Mouse (Mus musculus) heart, embryonic 14.5 days (tissue): ENCODE measurements around the gene Gm5617. TPM values are rescaled to one million over a fixed set of nuclear protein-coding genes. Genes with fewer than 3 reads are reported as not detected.
A peak's percentile ranks its signal among the peaks of the same experiment; 100 is the strongest.
"Not testable (repeated sequence)": the region's sequence is repeated elsewhere in the genome, so short reads cannot be mapped to it uniquely, and the experiment has no call there.

Source experiments
- ATAC-seq: fragments of 200-750 bp; cut with Nextera tagmentation; 2 replicates; pipeline ENCODE4 v1.8.0; 2017; ENCODE audit warnings: low read depth, moderate TSS enrichment; ENCODE audit not compliant: insufficient number of reproducible peaks, insufficient read depth, low FRiP score
- H3K27ac ChIP-seq, 2 experiments: fragments of 200-500 bp in 1 of 2; fragments of 300-500 bp in 1 of 2; sonication (generic) in 1 of 2; replicated peaks in 1 of 2; 2 replicates each; pipeline ENCODE4 v1.5.1; 2012 to 2014; ENCODE audit warnings: low read depth in 2 of 2, low read length in 2 of 2, control low read depth in 1 of 2, mild to moderate bottlenecking in 1 of 2, mixed read lengths in 1 of 2; ENCODE audit not compliant: control insufficient read depth in 1 of 2, insufficient read depth in 1 of 2
- H3K27me3 ChIP-seq: fragments of 300-500 bp; sonication (generic); 2 replicates; pipeline ENCODE4 v1.6.1; 2014; ENCODE audit warnings: mild to moderate bottlenecking, low read length, control low read depth; ENCODE audit not compliant: control insufficient read depth, insufficient read depth
- H3K36me3 ChIP-seq: fragments of 300-500 bp; sonication (generic); 2 replicates; pipeline ENCODE4 v1.6.1; 2014; ENCODE audit warnings: mild to moderate bottlenecking, control low read depth, low read length, mixed read lengths; ENCODE audit not compliant: control insufficient read depth, insufficient read depth
- H3K4me1 ChIP-seq, 2 experiments: fragments of 200-500 bp in 1 of 2; fragments of 300-500 bp in 1 of 2; sonication (generic) in 1 of 2; 2 replicates each; pipeline ENCODE4 v1.6.1; 2012 to 2014; ENCODE audit warnings: low read length in 2 of 2, control low read depth in 1 of 2, mixed read lengths in 1 of 2; ENCODE audit not compliant: control insufficient read depth in 2 of 2, insufficient read depth in 2 of 2
- H3K4me2 ChIP-seq: fragments of 300-500 bp; sonication (generic); 2 replicates; pipeline ENCODE4 v1.6.1; 2014; ENCODE audit warnings: mild to moderate bottlenecking, low read length
- H3K4me3 ChIP-seq, 2 experiments: fragments of 200-500 bp in 1 of 2; fragments of 300-500 bp in 1 of 2; sonication (generic) in 1 of 2; 2 replicates each; pipeline ENCODE4 v1.5.1; 2012 to 2014; ENCODE audit warnings: low read length in 2 of 2, mild to moderate bottlenecking in 2 of 2, control low read depth in 1 of 2, low read depth in 1 of 2, moderate library complexity in 1 of 2; ENCODE audit not compliant: control insufficient read depth in 1 of 2, insufficient read depth in 1 of 2
- H3K9ac ChIP-seq: fragments of 300-500 bp; sonication (generic); 2 replicates; pipeline ENCODE4 v1.6.1; 2014; ENCODE audit warnings: mild to moderate bottlenecking, low read length
- H3K9me3 ChIP-seq: fragments of 300-500 bp; sonication (generic); 2 replicates; pipeline ENCODE4 v1.6.1; 2016; ENCODE audit warnings: low read length, control low read depth; ENCODE audit not compliant: control insufficient read depth
- whole genome bisulfite sequencing: fragments of 180-500 bp; shearing (Covaris S2); extraction: QIAGEN DNeasy Blood & Tissue Kit; methylation state at CpG from one replicate; pipeline ENCODE4 v1.1.7; 2014; 5-methylcytosine and 5-hydroxymethylcytosine counted together
- polyA plus RNA-seq: library from polyadenylated mRNA; unstranded; fragments of >200 nt; fragmentation: Nextera tagmentation; extraction: Ambion mirVana; gene quantifications from 2 replicates; pipeline ENCODE4 v1.2.1, GENCODE M21; 2014

The Gm5617 gene
- polyA plus RNA-seq, 1 experiment from 2014 or later: 40.7 TPM

DNA sequence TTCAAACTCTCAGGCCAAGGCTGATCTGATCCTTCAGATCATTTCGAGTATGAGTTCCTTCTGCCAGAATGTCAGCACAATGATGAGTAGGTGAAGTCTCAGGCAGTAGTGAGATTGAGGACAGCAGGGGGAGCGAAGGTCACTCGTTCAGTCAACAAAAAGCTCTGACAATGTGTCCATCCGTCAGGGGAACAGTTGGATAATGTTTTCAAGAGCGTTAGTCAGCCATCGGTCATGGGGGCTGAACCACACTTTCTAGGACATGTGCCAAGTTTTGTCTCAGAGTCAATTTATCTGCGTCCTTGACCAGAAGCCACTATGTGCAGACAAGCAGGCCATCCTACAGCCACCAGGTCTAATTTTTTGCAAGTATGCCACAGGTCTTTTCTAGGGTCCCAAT lies 25.2 kb downstream of the Gm5617 start:
- not testable (repeated sequence) for H3K36me3 ChIP-seq, ATAC-seq, H3K4me3 ChIP-seq, H3K4me2 ChIP-seq, H3K9ac ChIP-seq, H3K9me3 ChIP-seq, H3K27ac ChIP-seq, H3K27me3 ChIP-seq
- no CpG with 5 or more reads among the region's 7 CpGs for WGBS
- H3K4me1 ChIP-seq: peaks cover 2 to 14% of the 10 kb centered on the region in 2 experiments; a peak in 3 of 4 replicates

DNA sequence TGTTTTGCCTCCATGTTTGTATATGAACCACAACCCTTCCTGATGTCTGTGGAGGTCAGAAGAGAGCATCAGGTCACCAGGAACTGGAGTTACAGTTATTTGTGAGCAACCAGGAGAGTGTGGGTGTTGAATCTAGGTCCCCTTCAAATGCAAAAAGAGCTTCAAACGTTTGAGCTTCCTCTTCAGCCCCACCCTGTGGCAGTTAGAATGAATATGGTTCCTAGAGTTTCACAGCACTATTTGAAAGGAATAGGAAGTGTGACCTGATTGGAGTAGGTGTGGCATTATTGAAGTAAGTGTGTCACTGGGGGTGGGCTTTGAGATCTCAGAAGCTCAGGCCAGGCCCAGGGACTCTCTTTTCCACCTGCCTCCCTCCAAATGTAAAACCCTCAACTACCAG lies 30.3 kb downstream of the Gm5617 start:
- no peaks in the 10 kb centered on the region for H3K36me3 ChIP-seq
- no peaks in the 10 kb centered on the region for H3K9me3 ChIP-seq
- no peaks in the 10 kb centered on the region for H3K4me1 ChIP-seq
- no peak overlapping the region for H3K9ac ChIP-seq
- no peak for ATAC-seq
- H3K27me3 ChIP-seq: no peaks in the 10 kb centered on the region
- H3K27ac ChIP-seq: no peak overlapping the region
- no peak overlapping the region for H3K4me3 ChIP-seq
- H3K4me2 ChIP-seq: no peak overlapping the region
- WGBS: 11% methylated on average over 1 of the region's 1 CpGs

DNA sequence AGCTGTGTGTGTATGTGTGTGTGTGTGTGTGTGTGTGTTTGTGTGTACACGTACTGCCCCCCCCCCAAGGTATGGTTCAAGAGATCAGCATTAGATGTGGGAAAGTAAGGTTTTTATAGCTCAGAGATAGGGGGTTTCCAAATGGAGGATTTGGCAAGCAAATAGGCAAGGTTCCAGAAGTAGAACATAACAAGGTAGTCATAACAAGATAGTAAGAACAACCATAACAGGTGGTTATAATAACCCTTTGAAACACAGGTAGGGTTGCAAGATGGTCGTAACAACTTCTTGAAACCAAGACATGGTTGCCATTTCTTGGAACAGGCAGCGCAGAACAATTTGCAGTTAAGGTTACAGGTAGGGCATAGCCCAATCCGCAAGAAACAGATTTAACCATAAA lies 31.3 kb downstream of the Gm5617 start:
- Histone ChIP-seq H3K36me3 (no peaks in the 10 kb centered on the region), H3K9ac (no peak overlapping the region), H3K27me3 (no peaks in the 10 kb centered on the region), H3K4me3 (no peak overlapping the region), H3K4me2 (no peak overlapping the region), H3K9me3 (no peaks in the 10 kb centered on the region), H3K4me1 (no peaks in the 10 kb centered on the region), H3K27ac (no peak overlapping the region)
- 83% methylated on average over 4 of the region's 4 CpGs for WGBS
- no peak for ATAC-seq

DNA sequence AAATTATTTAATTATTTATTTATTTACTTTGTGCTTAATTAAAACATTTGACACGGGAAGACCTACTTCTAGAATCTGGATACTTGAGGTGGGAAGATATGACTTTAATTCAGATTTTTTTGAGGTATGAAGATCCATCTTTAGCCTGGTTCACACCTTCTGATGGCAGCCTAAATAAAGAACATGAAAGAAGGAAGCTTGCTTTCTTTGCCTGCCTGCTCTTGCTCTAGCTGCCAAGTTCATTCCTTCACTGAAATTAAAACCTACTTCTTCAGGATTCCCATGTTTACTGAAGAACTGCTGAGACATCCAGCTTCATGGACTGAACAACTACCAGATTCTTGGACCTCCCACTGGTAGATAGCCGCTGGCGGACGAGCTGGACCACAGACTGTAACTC lies 36.1 kb downstream of the Gm5617 start:
- no peaks in the 10 kb centered on the region for H3K27me3 ChIP-seq
- no peak overlapping the region for H3K9ac ChIP-seq
- no peak overlapping the region for H3K4me2 ChIP-seq
- no peak for ATAC-seq
- no peak overlapping the region for H3K4me3 ChIP-seq
- no peaks in the 10 kb centered on the region for H3K4me1 ChIP-seq
- H3K9me3 ChIP-seq: no peaks in the 10 kb centered on the region
- H3K27ac ChIP-seq: no peak overlapping the region
- WGBS: 74% methylated on average over 4 of the region's 4 CpGs
- H3K36me3 ChIP-seq: no peaks in the 10 kb centered on the region

DNA sequence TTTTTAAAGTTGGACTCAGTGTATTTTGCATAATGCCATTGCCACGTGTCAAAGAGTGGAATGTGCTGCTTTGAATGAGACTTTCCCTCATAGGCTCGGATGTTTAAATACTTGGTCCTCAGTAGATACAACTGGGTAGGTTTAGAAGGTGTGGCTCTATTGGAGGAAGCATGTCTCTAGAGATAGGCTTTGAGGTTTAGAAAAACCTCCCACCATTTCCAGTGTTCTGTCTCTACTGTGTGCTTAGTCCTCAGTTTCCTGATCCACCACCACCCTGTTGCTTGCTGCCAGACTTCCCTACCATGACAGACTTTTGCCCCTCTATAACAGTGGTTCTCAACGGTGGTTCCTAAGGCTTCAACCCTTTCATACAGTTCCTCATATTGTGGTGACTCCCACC lies 37.0 kb downstream of the Gm5617 start:
- no peak overlapping the region for H3K27ac ChIP-seq
- WGBS: 64% methylated on average over 3 of the region's 3 CpGs
- no peaks in the 10 kb centered on the region for H3K27me3 ChIP-seq
- no peak overlapping the region for H3K4me3 ChIP-seq
- no peak overlapping the region for H3K9ac ChIP-seq
- no peaks in the 10 kb centered on the region for H3K4me1 ChIP-seq
- no peak overlapping the region for H3K4me2 ChIP-seq
- H3K36me3 ChIP-seq: no peaks in the 10 kb centered on the region
- no peak for ATAC-seq
- H3K9me3 ChIP-seq: no peaks in the 10 kb centered on the region

DNA sequence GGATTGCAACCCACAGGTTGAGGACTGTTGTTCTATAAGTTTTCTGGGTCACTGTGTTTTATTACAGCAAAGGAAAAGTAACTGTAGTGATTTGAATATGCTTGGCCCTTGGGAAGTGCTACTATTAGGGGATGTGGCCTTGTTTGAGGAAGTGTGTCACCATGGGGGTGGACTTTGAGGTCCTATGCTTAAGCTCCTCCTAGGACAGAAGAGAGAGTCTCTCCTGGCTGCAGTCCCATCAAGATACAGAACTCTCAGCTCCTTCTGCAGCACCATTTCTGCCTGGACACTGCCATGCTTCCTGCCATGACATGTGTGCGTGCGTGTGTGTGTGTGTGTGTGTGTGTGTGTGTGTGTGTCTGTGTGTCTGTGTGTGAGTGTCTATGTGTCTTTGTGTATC lies 37.5 kb downstream of the Gm5617 start:
- Histone ChIP-seq H3K9ac (no peak overlapping the region), H3K27me3 (no peaks in the 10 kb centered on the region), H3K4me1 (no peaks in the 10 kb centered on the region), H3K27ac (no peak overlapping the region), H3K36me3 (no peaks in the 10 kb centered on the region), H3K4me2 (no peak overlapping the region), H3K9me3 (no peaks in the 10 kb centered on the region), H3K4me3 (no peak overlapping the region)
- 93% methylated on average over 2 of the region's 2 CpGs for WGBS
- no peak for ATAC-seq

DNA sequence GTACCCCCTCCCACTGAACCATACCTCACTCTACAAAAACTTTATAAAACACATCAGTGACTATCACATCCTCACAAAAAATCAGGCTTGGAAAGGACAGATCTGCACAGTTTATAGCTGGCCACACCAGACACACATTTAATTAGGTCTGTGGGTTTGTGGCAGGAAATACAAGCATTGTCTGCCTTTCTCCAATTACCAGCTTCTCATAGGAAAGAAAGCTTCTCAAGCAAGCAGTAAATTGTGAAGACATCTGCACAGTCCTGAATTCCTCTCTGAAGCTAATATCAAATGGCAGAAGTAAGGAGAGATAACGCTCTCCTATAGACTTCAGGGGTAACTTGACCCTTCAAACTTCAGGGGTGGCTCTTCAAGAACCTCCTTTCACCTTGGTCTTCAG lies 41.2 kb downstream of the Gm5617 start:
- no peak overlapping the region for H3K4me3 ChIP-seq
- no peak for ATAC-seq
- H3K4me2 ChIP-seq: no peak overlapping the region
- no peak overlapping the region for H3K27ac ChIP-seq
- no peaks in the 10 kb centered on the region for H3K36me3 ChIP-seq
- no peak overlapping the region for H3K9ac ChIP-seq
- 52% methylated on average over 1 of the region's 1 CpGs for WGBS
- H3K9me3 ChIP-seq: peaks cover 5% of the 10 kb centered on the region; the same call in 1 of the 2 replicates
- H3K27me3 ChIP-seq: peaks cover 7% of the 10 kb centered on the region
- H3K4me1 ChIP-seq: peaks cover 3 to 5% of the 10 kb centered on the region in 2 experiments; a peak in 1 of 4 replicates

DNA sequence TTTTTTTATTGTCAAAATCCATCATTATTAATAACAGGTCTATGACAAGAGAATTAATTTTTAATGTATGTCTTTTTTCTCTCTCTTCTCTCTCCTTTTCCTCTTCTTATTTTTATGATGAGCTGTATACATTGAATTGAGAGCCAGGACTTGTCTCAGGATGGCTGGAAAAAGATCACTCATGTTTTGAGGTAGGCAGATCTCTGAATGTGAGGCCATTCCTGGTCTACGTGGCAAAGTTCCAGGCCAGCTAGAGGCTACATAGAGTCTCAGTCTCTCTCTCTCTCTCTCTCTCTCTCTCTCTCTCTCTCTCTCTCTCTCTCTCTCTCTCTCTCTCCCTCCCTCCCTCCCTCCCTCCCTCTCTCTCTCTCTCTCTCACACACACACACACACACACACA lies 42.4 kb downstream of the Gm5617 start:
- not testable (repeated sequence) for H3K36me3 ChIP-seq, H3K27ac ChIP-seq, H3K9me3 ChIP-seq, H3K27me3 ChIP-seq, H3K9ac ChIP-seq, H3K4me1 ChIP-seq, H3K4me3 ChIP-seq, ATAC-seq
- peak overlapping the region; percentile 63; the same call in 1 of the 2 replicates for H3K4me2 ChIP-seq
- WGBS: 43% methylated on average over 1 of the region's 1 CpGs
